Mouse (Mus musculus): ENCODE measurements around the gene Kbtbd6.

Gene Kbtbd6

GRCm38 (mm10) chr14:79481339-79482151 lies 29.9 kb downstream of the Kbtbd6 start, which contains the start of gene Wbp4:
Wbp4 (minus strand) TSS chr14:79481520.
- peak; percentile 93 to 94 for DNase-seq (ENCODE audit: low spot score in 2 of 2)

DNA sequence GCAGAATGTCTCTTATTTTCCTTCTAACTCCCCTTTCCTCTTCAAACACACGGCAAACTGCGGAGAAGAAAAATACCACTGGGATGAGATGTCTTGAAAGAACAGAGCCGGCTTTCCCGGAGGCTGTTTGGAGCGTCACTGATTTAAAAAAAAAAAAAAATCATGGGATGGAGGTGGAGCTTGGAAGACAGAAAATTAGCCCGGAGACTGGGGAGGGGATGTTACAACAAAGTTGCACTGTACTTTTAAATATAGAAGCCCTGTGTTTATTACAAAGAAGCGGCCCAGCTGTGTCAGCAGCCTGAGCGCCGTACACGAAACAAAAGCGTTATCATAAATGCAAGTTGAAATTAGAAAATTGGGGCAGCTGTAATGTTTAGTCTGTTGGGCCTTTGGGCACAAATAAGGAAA lies 30.6 kb downstream of the Kbtbd6 start:
- peak; percentile 37 to 45 for DNase-seq (ENCODE audit: low spot score in 2 of 2)

GRCm38 (mm10) chr14:79482747-79483355 lies 31.2 kb downstream of the Kbtbd6 start:
- DNase-seq (ENCODE audit: low spot score in 2 of 2) = peak in 1 of 2 experiments; percentile 49

GRCm38 (mm10) chr14:79483611-79484120 lies 32.0 kb downstream of the Kbtbd6 start:
- DNase-seq (ENCODE audit: low spot score in 2 of 2) = no peak

DNA sequence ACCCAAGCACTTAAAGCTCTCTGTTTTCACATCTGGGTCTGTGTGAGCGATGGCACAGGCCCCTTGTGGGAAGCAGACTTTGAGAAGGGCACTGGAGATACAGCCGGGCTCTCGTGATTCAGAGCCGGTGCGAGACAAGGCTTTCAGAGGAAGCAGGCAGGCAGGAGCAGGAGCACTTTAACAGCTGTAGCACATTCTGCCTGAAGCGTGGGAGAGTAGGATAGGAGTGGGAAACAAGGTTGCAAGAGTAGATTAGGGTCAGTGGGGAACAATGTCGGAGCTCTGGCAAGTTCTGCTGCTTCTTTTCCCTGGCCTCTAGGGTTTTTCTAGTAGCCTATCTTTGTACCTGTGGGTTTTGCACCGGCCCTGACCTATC lies 35.0 kb downstream of the Kbtbd6 start:
- DNase-seq (ENCODE audit: low spot score in 2 of 2) = peak in 1 of 2 experiments; percentile 19

GRCm38 (mm10) chr14:79486993-79487731 lies 35.5 kb downstream of the Kbtbd6 start:
- DNase-seq (ENCODE audit: low spot score in 2 of 2) = peak; percentile 31 to 58

DNA sequence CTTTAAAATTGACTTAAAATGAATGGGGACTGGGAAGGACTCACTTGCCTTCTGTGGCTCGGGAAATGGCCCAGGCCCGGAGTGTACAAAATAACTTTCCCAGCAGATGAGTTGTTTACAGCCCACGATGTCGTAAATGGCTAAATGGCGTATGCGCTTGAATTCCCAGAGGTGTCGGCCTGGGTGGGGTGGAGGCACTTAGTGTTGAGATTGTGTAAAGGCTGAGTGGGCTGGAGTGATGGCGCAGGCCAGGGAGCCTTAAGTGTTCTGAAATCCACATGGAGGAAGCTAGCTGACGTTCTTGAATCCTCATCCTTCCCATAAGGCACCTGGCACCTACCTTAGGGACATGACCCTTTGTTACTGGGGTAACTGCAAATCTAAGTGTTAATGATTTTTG lies 36.9 kb downstream of the Kbtbd6 start:
- DNase-seq (ENCODE audit: low spot score in 2 of 2) = no peak

DNA sequence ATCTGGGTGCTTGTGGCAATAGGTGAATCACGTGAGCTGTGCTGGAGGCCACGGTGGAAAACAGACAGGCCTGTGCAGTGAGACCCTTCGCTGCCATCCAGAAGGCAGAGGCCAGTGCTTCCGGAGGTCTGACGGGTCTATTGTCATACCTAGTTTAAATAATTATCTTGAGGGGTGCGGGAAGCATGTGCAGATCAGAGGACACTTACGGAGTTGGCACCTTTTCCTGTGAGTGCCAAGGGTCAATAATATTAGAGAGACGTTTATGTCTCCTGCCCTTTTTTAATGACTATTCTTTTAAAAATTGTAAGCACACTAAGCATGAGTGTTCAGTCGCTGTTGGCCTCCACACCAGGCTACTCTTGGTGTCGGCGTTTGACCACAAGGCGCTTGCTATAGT lies 37.5 kb downstream of the Kbtbd6 start:
- no peak for DNase-seq (ENCODE audit: low spot score in 2 of 2)

GRCm38 (mm10) chr14:79490246-79490645 lies 38.6 kb downstream of the Kbtbd6 start:
- no peak for DNase-seq (ENCODE audit: low spot score in 2 of 2)

GRCm38 (mm10) chr14:79494349-79494748 lies 42.7 kb downstream of the Kbtbd6 start:
- no peak for DNase-seq (ENCODE audit: low spot score in 2 of 2)

- DNase-seq (ENCODE audit: low spot score in 2 of 2) = no peak
Measured at GRCm38 (mm10) chr14:79499326-79499725, 47.7 kb downstream of the Kbtbd6 start.

DNA sequence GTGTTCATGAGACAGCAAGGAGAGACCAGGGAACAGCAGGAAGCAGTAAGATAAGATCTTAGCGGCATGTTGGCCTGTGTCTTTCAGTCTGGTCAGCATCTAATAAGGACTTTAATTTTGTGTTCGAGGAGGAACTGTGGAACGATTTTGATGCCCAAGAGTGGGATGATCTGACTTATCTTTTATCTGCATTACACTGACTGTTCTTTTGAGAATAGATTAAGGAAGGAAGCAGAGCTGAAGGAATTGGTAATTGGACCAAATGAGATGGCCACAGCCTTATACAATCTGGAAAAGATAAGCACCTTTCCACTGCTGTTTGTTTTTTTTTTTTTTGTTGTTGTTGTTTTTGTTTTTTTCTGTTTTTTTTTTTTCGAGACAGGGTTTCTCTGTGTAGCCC lies 49.1 kb downstream of the Kbtbd6 start:
- DNase-seq (ENCODE audit: low spot score in 2 of 2) = no peak

DNA sequence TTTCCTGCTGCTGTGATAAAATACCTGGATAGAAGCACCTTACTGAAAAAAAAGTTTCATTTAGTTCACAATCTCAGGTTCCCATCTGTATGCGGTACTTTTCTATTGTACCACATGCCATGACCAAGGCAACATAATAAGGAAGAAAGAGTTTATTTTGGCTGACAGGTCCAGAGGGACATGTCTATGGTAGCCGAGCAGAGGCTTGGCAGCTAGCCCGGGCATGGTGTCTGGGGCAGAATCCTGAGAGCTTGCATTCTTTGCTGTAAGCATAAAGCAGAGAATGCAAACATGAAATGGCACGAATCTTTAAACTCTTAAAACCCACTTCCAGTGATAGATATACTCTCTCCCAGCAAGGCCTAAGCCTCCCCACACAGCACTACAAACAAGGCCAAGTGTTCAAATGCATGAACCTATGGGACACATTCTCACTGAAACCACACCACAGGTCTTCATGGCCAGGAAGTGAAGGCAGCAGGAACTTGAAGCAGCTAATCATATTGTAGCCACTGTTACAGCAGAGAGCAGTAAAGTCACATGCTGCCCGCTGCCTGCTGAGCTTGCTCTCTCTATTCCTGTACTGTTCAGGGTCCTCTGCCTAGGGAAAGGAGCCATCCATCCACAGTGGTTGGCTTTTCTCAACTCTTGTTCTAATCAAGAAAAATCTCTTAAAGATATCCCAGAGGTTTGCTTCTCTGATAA lies 51.9 kb downstream of the Kbtbd6 start:
- DNase-seq (ENCODE audit: low spot score in 2 of 2) = no peak
